Mouse (Mus musculus): Measurements from ENCODE around the gene Tmem50a. TPM values are rescaled to one million over a fixed set of nuclear protein-coding genes. Genes with fewer than 3 reads are reported as not detected.
"Not testable (repeated sequence)": the region's sequence is repeated elsewhere in the genome, so short reads cannot be mapped to it uniquely, and the experiment has no call there.

The Tmem50a gene
- polyA plus RNA-seq, 1 experiment from 2014 or later, result 177 TPM

- no peaks in the 10 kb centered on the region for H3K36me3 ChIP-seq (ENCODE audit: control insufficient read depth, insufficient read depth, low read length)
- H3K9ac ChIP-seq (ENCODE audit: low read length), result no peak overlapping the region
- no peaks in the 10 kb centered on the region for H3K27me3 ChIP-seq (ENCODE audit: control insufficient read depth, insufficient read depth, low read length)
- H3K4me2 ChIP-seq (ENCODE audit: low read depth, low read length), result no peak overlapping the region
- WGBS, result 36% methylated on average over 7 of the region's 7 CpGs
- no peaks in the 10 kb centered on the region for H3K9me3 ChIP-seq (replicated peaks; ENCODE audit: control insufficient read depth, low read length)
- no peak overlapping the region for H3K4me3 ChIP-seq (replicated peaks; ENCODE audit: low read length)
- H3K4me1 ChIP-seq (ENCODE audit: control insufficient read depth, insufficient read depth, low read length), result peaks cover 12% of the 10 kb centered on the region
- no peak for ATAC-seq (ENCODE audit: insufficient read depth, low FRiP score)
- H3K27ac ChIP-seq (ENCODE audit: low read length), result peak overlapping the region; percentile 19; the same call in 1 of the 2 replicates
Observed at GRCm38 (mm10) chr4:134918381-134918780, 3.6 kb upstream of the Tmem50a start.

- peaks cover 8% of the 10 kb centered on the region for H3K4me1 ChIP-seq (ENCODE audit: control insufficient read depth, insufficient read depth, low read length)
- no peak overlapping the region for H3K27ac ChIP-seq (ENCODE audit: low read length)
- H3K4me2 ChIP-seq (ENCODE audit: low read depth, low read length), result no peak overlapping the region
- H3K27me3 ChIP-seq (ENCODE audit: control insufficient read depth, insufficient read depth, low read length), result no peaks in the 10 kb centered on the region
- 70% methylated on average over 3 of the region's 3 CpGs for WGBS
- H3K9ac ChIP-seq (ENCODE audit: low read length), result no peak overlapping the region
- H3K9me3 ChIP-seq (replicated peaks; ENCODE audit: control insufficient read depth, low read length), result no peaks in the 10 kb centered on the region
- H3K4me3 ChIP-seq (replicated peaks; ENCODE audit: low read length), result no peak overlapping the region
- no peaks in the 10 kb centered on the region for H3K36me3 ChIP-seq (ENCODE audit: control insufficient read depth, insufficient read depth, low read length)
- ATAC-seq (ENCODE audit: insufficient read depth, low FRiP score), result no peak
Observed at GRCm38 (mm10) chr4:134917194-134917593, 2.4 kb upstream of the Tmem50a start.

GRCm38 (mm10) chr4:134915223-134916050 is 613 bp upstream of the Tmem50a start:
- WGBS, result 58% methylated on average over 14 of the region's 14 CpGs
- peak; percentile 27; the same call in 1 of the 2 replicates for ATAC-seq (ENCODE audit: insufficient read depth, low FRiP score)
- H3K4me1 ChIP-seq (ENCODE audit: control insufficient read depth, insufficient read depth, low read length), result peaks cover 7% of the 10 kb centered on the region
- peak overlapping the region; percentile 49; the same call in 1 of the 2 replicates for H3K27ac ChIP-seq (ENCODE audit: low read length)
- H3K36me3 ChIP-seq (ENCODE audit: control insufficient read depth, insufficient read depth, low read length), result peaks cover 5% of the 10 kb centered on the region; the same call in 1 of the 2 replicates
- H3K4me3 ChIP-seq (replicated peaks; ENCODE audit: low read length), result peak overlapping the region; percentile 71
- H3K9me3 ChIP-seq (replicated peaks; ENCODE audit: control insufficient read depth, low read length), result no peaks in the 10 kb centered on the region
- no peaks in the 10 kb centered on the region for H3K27me3 ChIP-seq (ENCODE audit: control insufficient read depth, insufficient read depth, low read length)
- peak overlapping the region; percentile 90 for H3K4me2 ChIP-seq (ENCODE audit: low read depth, low read length)
- H3K9ac ChIP-seq (ENCODE audit: low read length), result peak overlapping the region; percentile 90

GRCm38 (mm10) chr4:134914122-134914863 is 531 bp downstream of the Tmem50a start:
- Histone ChIP-seq H3K9me3 (replicated peaks; ENCODE audit: control insufficient read depth, low read length) (no peaks in the 10 kb centered on the region), H3K9ac (ENCODE audit: low read length) (peak overlapping the region; percentile 90), H3K4me2 (ENCODE audit: low read depth, low read length) (peak overlapping the region; percentile 90), H3K27me3 (ENCODE audit: control insufficient read depth, insufficient read depth, low read length) (no peaks in the 10 kb centered on the region), H3K27ac (ENCODE audit: low read length) (peak overlapping the region; percentile 94), H3K4me3 (replicated peaks; ENCODE audit: low read length) (peak overlapping the region; percentile 71), H3K36me3 (ENCODE audit: control insufficient read depth, insufficient read depth, low read length) (peaks cover 7% of the 10 kb centered on the region; the same call in 1 of the 2 replicates), H3K4me1 (ENCODE audit: control insufficient read depth, insufficient read depth, low read length) (peaks cover 7% of the 10 kb centered on the region)
- 1% methylated on average over 43 of the region's 43 CpGs for WGBS
- peak; percentile 62; the same call in 1 of the 2 replicates for ATAC-seq (ENCODE audit: insufficient read depth, low FRiP score)

GRCm38 (mm10) chr4:134913413-134913812 is 1.4 kb downstream of the Tmem50a start:
- no peak overlapping the region for H3K9ac ChIP-seq (ENCODE audit: low read length)

GRCm38 (mm10) chr4:134911406-134911805 is 3.4 kb downstream of the Tmem50a start:
- H3K4me3 ChIP-seq (replicated peaks; ENCODE audit: low read length); ATAC-seq (ENCODE audit: insufficient read depth, low FRiP score); H3K9ac ChIP-seq (ENCODE audit: low read length); H3K27ac ChIP-seq (ENCODE audit: low read length); H3K4me1 ChIP-seq (ENCODE audit: control insufficient read depth, insufficient read depth, low read length); H3K27me3 ChIP-seq (ENCODE audit: control insufficient read depth, insufficient read depth, low read length); H3K4me2 ChIP-seq (ENCODE audit: low read depth, low read length); H3K9me3 ChIP-seq (replicated peaks; ENCODE audit: control insufficient read depth, low read length): not testable (repeated sequence)
- WGBS, result 95% methylated on average over 7 of the region's 8 CpGs
- peaks cover 13% of the 10 kb centered on the region; the same call in 1 of the 2 replicates for H3K36me3 ChIP-seq (ENCODE audit: control insufficient read depth, insufficient read depth, low read length)

More at GRCm38 (mm10) chr4:134913413-134913812, 1.4 kb downstream of the Tmem50a start:
- no peaks in the 10 kb centered on the region for H3K27me3 ChIP-seq (ENCODE audit: control insufficient read depth, insufficient read depth, low read length)
- H3K4me1 ChIP-seq (ENCODE audit: control insufficient read depth, insufficient read depth, low read length), result peaks cover 7% of the 10 kb centered on the region
- 32% methylated on average over 3 of the region's 3 CpGs for WGBS
- H3K9me3 ChIP-seq (replicated peaks; ENCODE audit: control insufficient read depth, low read length), result no peaks in the 10 kb centered on the region
- no peak for ATAC-seq (ENCODE audit: insufficient read depth, low FRiP score)
- peak overlapping the region; percentile 90; the same call in 1 of the 2 replicates for H3K4me2 ChIP-seq (ENCODE audit: low read depth, low read length)
- peaks cover 8% of the 10 kb centered on the region; the same call in 1 of the 2 replicates for H3K36me3 ChIP-seq (ENCODE audit: control insufficient read depth, insufficient read depth, low read length)
- no peak overlapping the region for H3K27ac ChIP-seq (ENCODE audit: low read length)
- H3K4me3 ChIP-seq (replicated peaks; ENCODE audit: low read length), result peak overlapping the region; percentile 71; the same call in 1 of the 2 replicates

- H3K4me3 ChIP-seq (replicated peaks; ENCODE audit: low read length), result no peak overlapping the region
- no peaks in the 10 kb centered on the region for H3K4me1 ChIP-seq (ENCODE audit: control insufficient read depth, insufficient read depth, low read length)
- H3K4me2 ChIP-seq (ENCODE audit: low read depth, low read length), result no peak overlapping the region
- H3K27me3 ChIP-seq (ENCODE audit: control insufficient read depth, insufficient read depth, low read length), result no peaks in the 10 kb centered on the region
- 66% methylated on average over 7 of the region's 7 CpGs for WGBS
- H3K9ac ChIP-seq (ENCODE audit: low read length), result no peak overlapping the region
- no peaks in the 10 kb centered on the region for H3K9me3 ChIP-seq (replicated peaks; ENCODE audit: control insufficient read depth, low read length)
- H3K36me3 ChIP-seq (ENCODE audit: control insufficient read depth, insufficient read depth, low read length), result peaks cover 16% of the 10 kb centered on the region; the same call in 1 of the 2 replicates
- H3K27ac ChIP-seq (ENCODE audit: low read length), result no peak overlapping the region
- no peak for ATAC-seq (ENCODE audit: insufficient read depth, low FRiP score)
Observed at GRCm38 (mm10) chr4:134903046-134903445, 11.8 kb downstream of the Tmem50a start.

GRCm38 (mm10) chr4:134901126-134901525 is 13.7 kb downstream of the Tmem50a start:
- H3K9ac ChIP-seq (ENCODE audit: low read length), result no peak overlapping the region
- H3K27me3 ChIP-seq (ENCODE audit: control insufficient read depth, insufficient read depth, low read length), result no peaks in the 10 kb centered on the region
- no peak overlapping the region for H3K4me3 ChIP-seq (replicated peaks; ENCODE audit: low read length)
- no peak overlapping the region for H3K27ac ChIP-seq (ENCODE audit: low read length)
- 90% methylated on average over 8 of the region's 8 CpGs for WGBS
- no peaks in the 10 kb centered on the region for H3K4me1 ChIP-seq (ENCODE audit: control insufficient read depth, insufficient read depth, low read length)
- H3K36me3 ChIP-seq (ENCODE audit: control insufficient read depth, insufficient read depth, low read length), result peaks cover 17% of the 10 kb centered on the region; the same call in 1 of the 2 replicates
- H3K9me3 ChIP-seq (replicated peaks; ENCODE audit: control insufficient read depth, low read length), result no peaks in the 10 kb centered on the region
- no peak overlapping the region for H3K4me2 ChIP-seq (ENCODE audit: low read depth, low read length)
- ATAC-seq (ENCODE audit: insufficient read depth, low FRiP score), result no peak

- no peaks in the 10 kb centered on the region for H3K4me1 ChIP-seq (ENCODE audit: control insufficient read depth, insufficient read depth, low read length)
- H3K4me2 ChIP-seq (ENCODE audit: low read depth, low read length), result no peak overlapping the region
- no peaks in the 10 kb centered on the region for H3K9me3 ChIP-seq (replicated peaks; ENCODE audit: control insufficient read depth, low read length)
- H3K4me3 ChIP-seq (replicated peaks; ENCODE audit: low read length), result no peak overlapping the region
- H3K27ac ChIP-seq (ENCODE audit: low read length), result no peak overlapping the region
- no peaks in the 10 kb centered on the region for H3K27me3 ChIP-seq (ENCODE audit: control insufficient read depth, insufficient read depth, low read length)
- H3K36me3 ChIP-seq (ENCODE audit: control insufficient read depth, insufficient read depth, low read length), result peaks cover 10% of the 10 kb centered on the region; the same call in 1 of the 2 replicates
- 78% methylated on average over 6 of the region's 6 CpGs for WGBS
- H3K9ac ChIP-seq (ENCODE audit: low read length), result no peak overlapping the region
- ATAC-seq (ENCODE audit: insufficient read depth, low FRiP score), result no peak
Observed at GRCm38 (mm10) chr4:134897256-134897655, 17.6 kb downstream of the Tmem50a start.

Measured in stomach, embryonic 16.5 days (tissue).